Comparison of ENCODE assay signal across 21 mouse cellular contexts in the genomic region with DNA sequence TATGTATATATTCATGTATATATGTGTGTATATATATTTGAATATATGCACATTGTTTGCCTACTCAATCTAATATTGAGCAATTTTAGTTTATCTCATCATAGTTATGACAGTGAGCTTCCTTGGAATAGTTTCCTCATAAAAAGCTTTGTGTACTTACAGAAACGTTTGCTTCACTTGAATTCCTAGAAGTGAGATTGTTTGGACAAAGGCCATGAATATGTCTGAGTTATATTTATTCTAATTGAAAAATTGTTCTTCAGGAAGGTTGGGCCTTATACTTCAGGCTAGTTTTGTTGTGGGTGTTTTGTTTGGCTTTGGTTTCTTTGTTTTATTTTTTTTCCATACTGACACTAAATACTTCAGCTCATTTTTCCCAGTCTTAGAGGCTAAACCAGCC.
"Had no signal": no experiment of that assay in that cellular context is flagged by ENCODE, and none has a peak within 500 bp of the region (broad histone marks: within the 10 kb centered on the region; RNA-seq: fewer than 3 reads in every experiment).

No protein-coding gene starts in this region.

- H3K4me2 ChIP-seq: heart, embryonic 12.5 days; hindbrain, embryonic 13.5 days; hindbrain, embryonic 15.5 days; limb, embryonic 13.5 days; limb, embryonic 15.5 days; liver, embryonic 12.5 days had no signal

- H3K9ac ChIP-seq: heart, embryonic 12.5 days; hindbrain, embryonic 13.5 days; hindbrain, embryonic 15.5 days; limb, embryonic 13.5 days; limb, embryonic 15.5 days; liver, embryonic 12.5 days had no signal

- H3K4me1 ChIP-seq: heart, embryonic 10.5 days; heart, embryonic 12.5 days; hindbrain, embryonic 13.5 days; hindbrain, embryonic 15.5 days; limb, embryonic 13.5 days; limb, embryonic 15.5 days; liver, embryonic 12.5 days had no signal

- ATAC-seq: hindbrain, postnatal 0 days; intestine, embryonic 16.5 days; liver, embryonic 12.5 days had no signal

- H3K9me3 ChIP-seq: heart, embryonic 10.5 days; heart, embryonic 12.5 days; hindbrain, embryonic 13.5 days; hindbrain, embryonic 15.5 days; limb, embryonic 13.5 days; limb, embryonic 15.5 days; liver, embryonic 12.5 days had no signal

- H3K27me3 ChIP-seq: heart, embryonic 12.5 days; hindbrain, embryonic 13.5 days; hindbrain, embryonic 15.5 days; limb, embryonic 13.5 days; limb, embryonic 15.5 days; liver, embryonic 12.5 days had no signal

- H3K4me3 ChIP-seq: gastrocnemius, adult 2 months; heart, embryonic 10.5 days; heart, embryonic 12.5 days; hindbrain, embryonic 13.5 days; hindbrain, embryonic 15.5 days; limb, embryonic 13.5 days; limb, embryonic 15.5 days; liver, embryonic 12.5 days had no signal

- DNase-seq: gastrocnemius, adult 2 months; gastrocnemius, postnatal 10 days; gastrocnemius, postnatal 25 days; heart, adult 18-20 months; heart, postnatal 10 days; kidney, adult 11 months; kidney, adult 2 months; kidney, postnatal 14 days; kidney, postnatal 36 days; layer of hippocampus, adult 9-11 months; layer of hippocampus, postnatal 36 days; left cerebral cortex, postnatal 4 days had no signal

- H3K27ac ChIP-seq: gastrocnemius, adult 2 months; heart, embryonic 10.5 days; hindbrain, embryonic 13.5 days; hindbrain, embryonic 15.5 days; hindbrain, postnatal 0 days; limb, embryonic 13.5 days; limb, embryonic 15.5 days; liver, embryonic 12.5 days had no signal
